Mouse (Mus musculus) neural tube, embryonic 12.5 days (tissue): ENCODE measurements around the gene Bub1b. TPM values are rescaled to one million over a fixed set of nuclear protein-coding genes. Genes with fewer than 3 reads are reported as not detected.
"Not testable (repeated sequence)": the region's sequence is repeated elsewhere in the genome, so short reads cannot be mapped to it uniquely, and the experiment has no call there.

ENCODE experiments used
- ATAC-seq: fragments of 200-750 bp; cut with Nextera tagmentation; 2 replicates; pipeline ENCODE4 v1.8.0; 2017; ENCODE audit warnings: low read depth, mild to moderate bottlenecking, moderate TSS enrichment, moderate library complexity; ENCODE audit not compliant: low FRiP score
- H3K27ac ChIP-seq: fragments of 300-500 bp; sonication (generic); 2 replicates; pipeline ENCODE4 v1.5.1; 2016
- H3K27me3 ChIP-seq: fragments of 300-500 bp; sonication (generic); replicated peaks from 2 replicates; pipeline ENCODE4 v1.6.1; 2016; ENCODE audit warnings: mild to moderate bottlenecking
- H3K36me3 ChIP-seq: fragments of 300-500 bp; sonication (generic); 2 replicates; pipeline ENCODE4 v1.6.1; 2016; ENCODE audit warnings: mild to moderate bottlenecking
- H3K4me1 ChIP-seq: fragments of 300-500 bp; sonication (generic); 2 replicates; pipeline ENCODE4 v1.6.1; 2016
- H3K4me2 ChIP-seq: fragments of 300-500 bp; sonication (generic); replicated peaks from 2 replicates; pipeline ENCODE4 v1.6.1; 2016; ENCODE audit warnings: mild to moderate bottlenecking
- H3K4me3 ChIP-seq: fragments of 300-500 bp; sonication (generic); 2 replicates; pipeline ENCODE4 v1.5.1; 2016
- H3K9ac ChIP-seq: fragments of 300-500 bp; sonication (generic); 2 replicates; pipeline ENCODE4 v1.6.1; 2016; ENCODE audit warnings: mild to moderate bottlenecking
- H3K9me3 ChIP-seq: fragments of 300-500 bp; sonication (generic); 2 replicates; pipeline ENCODE4 v1.6.1; 2016; ENCODE audit warnings: mild to moderate bottlenecking
- WGBS: fragments of 180-500 bp; shearing (Covaris S2); methylation state at CpG from one replicate; pipeline ENCODE4 v1.1.7; 2016; 5-methylcytosine and 5-hydroxymethylcytosine counted together
- polyA plus RNA-seq: library from polyadenylated mRNA; unstranded; fragments of >200 nt; fragmentation: Nextera tagmentation; extraction: Ambion mirVana; gene quantifications from 2 replicates; pipeline ENCODE4 v1.2.1, GENCODE M21; 2016

Gene Bub1b
- polyA plus RNA-seq, 1 experiment from 2014 or later, result 63.6 TPM

DNA sequence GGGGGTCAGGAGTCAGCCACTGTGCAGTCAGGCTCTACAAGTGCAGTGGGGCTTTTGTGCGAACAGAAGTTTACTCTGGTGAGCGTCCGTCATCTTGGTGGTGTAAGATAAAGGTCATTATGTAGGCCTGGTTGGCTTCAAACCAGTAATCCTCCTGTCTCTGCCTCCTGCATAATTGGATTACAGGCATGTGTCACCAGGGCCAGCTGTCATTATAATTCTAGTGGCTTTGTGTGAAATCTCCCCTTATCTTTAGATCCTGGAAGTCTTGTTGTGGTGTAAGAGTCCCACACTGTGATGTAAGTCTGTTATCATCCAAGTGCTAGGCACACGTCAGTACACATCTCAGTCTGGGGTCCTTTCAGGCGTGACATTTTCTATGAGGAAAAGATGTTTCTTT is 35.4 kb downstream of the Bub1b start:
- no peak overlapping the region for H3K27ac ChIP-seq
- ATAC-seq, result no peak
- H3K4me2 ChIP-seq, result no peak overlapping the region
- H3K9me3 ChIP-seq, result no peaks in the 10 kb centered on the region
- peaks cover 68% of the 10 kb centered on the region for H3K36me3 ChIP-seq
- H3K4me1 ChIP-seq, result no peaks in the 10 kb centered on the region
- H3K9ac ChIP-seq, result no peak overlapping the region
- no peak overlapping the region for H3K4me3 ChIP-seq
- 85% methylated on average over 5 of the region's 5 CpGs for WGBS
- H3K27me3 ChIP-seq, result no peaks in the 10 kb centered on the region

DNA sequence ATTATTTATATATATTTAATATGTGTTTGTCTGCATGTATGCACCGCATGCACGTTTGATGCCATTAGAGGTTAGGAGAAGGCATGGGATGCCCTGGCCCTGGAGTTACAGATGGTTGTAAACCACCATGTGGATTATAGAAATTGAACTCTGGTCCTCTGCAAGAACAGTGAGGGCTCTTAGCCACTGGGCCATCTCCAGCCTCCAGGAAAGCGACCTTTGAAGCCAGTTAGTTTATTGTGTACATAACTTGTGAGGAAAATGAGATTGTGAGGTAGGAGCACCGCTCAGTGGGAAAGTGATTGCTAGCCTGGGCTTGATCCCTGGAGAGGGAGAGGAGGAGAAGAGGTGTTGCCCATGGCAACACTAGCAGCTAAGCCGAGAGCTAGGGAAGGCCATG is 39.2 kb downstream of the Bub1b start:
- Histone ChIP-seq H3K36me3 (peaks cover 71% of the 10 kb centered on the region), H3K4me1 (no peaks in the 10 kb centered on the region), H3K27ac (no peak overlapping the region), H3K9ac (no peak overlapping the region), H3K4me2 (no peak overlapping the region), H3K4me3 (no peak overlapping the region), H3K27me3 (no peaks in the 10 kb centered on the region), H3K9me3 (no peaks in the 10 kb centered on the region)
- 83% methylated on average over 5 of the region's 5 CpGs for WGBS
- ATAC-seq, result no peak

DNA sequence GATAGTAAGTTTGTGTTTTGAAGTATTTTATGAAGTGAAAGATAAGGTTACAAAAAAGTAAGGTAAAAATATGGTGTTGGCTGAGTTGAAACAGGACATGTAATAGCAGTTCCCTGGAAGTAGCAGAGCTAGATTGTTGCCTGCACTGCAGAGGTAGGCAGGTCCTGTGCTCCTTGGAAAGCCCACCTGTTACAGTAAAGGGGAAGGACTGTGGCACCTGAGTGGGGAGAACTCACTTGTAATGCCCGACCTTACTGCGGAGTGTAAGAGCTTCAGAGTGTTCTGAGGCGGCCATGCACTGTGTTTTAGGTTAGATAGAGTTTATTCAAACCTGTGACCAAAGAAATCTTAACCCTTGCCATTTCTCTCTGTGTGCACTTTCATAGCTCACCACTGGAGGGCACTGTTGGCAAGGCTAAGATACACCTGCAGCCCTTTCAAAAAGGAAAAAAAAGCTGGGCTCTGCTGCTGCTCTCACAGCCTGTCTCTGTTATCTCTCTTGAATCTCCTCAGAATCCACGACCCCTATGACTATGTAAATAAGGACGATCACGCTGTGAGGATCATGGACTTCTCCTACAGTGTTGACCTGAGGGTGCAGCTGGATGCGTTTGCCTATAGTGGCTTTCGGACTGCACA is 40.0 kb downstream of the Bub1b start:
- WGBS, result 51% methylated on average over 8 of the region's 8 CpGs
- no peak overlapping the region for H3K9ac ChIP-seq
- no peaks in the 10 kb centered on the region for H3K4me1 ChIP-seq
- H3K9me3 ChIP-seq, result no peaks in the 10 kb centered on the region
- no peak overlapping the region for H3K4me3 ChIP-seq
- peaks cover 75% of the 10 kb centered on the region for H3K36me3 ChIP-seq
- H3K27ac ChIP-seq, result no peak overlapping the region
- ATAC-seq, result 0 out of 2 replicates have a peak, but pooled peaks have one; percentile 21
- H3K4me2 ChIP-seq, result no peak overlapping the region
- H3K27me3 ChIP-seq, result no peaks in the 10 kb centered on the region

DNA sequence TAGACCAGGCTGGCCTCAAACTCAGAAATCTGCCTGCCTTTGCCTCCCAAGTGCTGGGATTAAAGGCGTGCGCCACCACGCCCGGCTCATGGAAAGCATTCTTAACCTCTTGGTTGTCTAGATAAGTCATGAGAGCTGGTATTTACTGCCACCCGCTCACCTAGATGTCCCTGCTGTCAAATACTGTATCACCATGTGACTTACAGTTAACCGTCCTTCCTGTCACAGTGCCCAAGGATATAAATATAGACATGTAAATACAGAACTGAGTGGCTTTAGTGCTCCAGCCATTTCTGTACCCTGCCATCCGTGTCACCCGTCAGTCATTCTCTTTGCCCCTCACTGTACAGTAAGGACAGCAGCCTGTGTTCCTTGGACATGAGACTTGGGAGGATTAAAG is 40.7 kb downstream of the Bub1b start:
- H3K9me3 ChIP-seq, result no peaks in the 10 kb centered on the region
- H3K27ac ChIP-seq, result no peak overlapping the region
- no peak for ATAC-seq
- peaks cover 75% of the 10 kb centered on the region for H3K36me3 ChIP-seq
- H3K4me2 ChIP-seq, result no peak overlapping the region
- 95% methylated on average over 8 of the region's 8 CpGs for WGBS
- no peaks in the 10 kb centered on the region for H3K4me1 ChIP-seq
- H3K9ac ChIP-seq, result no peak overlapping the region
- H3K4me3 ChIP-seq, result no peak overlapping the region
- H3K27me3 ChIP-seq, result no peaks in the 10 kb centered on the region

DNA sequence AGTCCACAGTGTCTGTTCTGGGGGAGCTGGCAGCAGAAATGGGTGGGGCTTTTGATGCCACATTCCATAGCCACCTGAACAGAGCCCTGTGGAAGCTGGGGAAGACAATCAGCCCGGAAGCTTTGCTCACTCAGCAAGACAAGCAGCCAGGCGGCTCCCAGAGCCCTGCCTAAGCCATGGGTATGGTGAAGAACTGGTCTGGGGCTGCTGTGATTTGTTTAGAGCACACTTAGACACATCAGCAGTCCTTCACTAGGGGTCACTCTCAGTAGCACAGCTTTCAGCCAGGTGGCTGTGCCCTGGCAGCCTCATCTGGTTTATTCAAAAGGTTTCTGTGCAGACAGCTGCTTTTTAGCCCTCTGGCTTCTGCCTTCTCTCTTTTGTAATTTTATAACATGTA is 43.1 kb downstream of the Bub1b start:
- H3K4me1 ChIP-seq, result no peaks in the 10 kb centered on the region
- H3K27me3 ChIP-seq, result no peaks in the 10 kb centered on the region
- H3K9me3 ChIP-seq, result no peaks in the 10 kb centered on the region
- no peak overlapping the region for H3K4me2 ChIP-seq
- H3K36me3 ChIP-seq, result peaks cover 69% of the 10 kb centered on the region
- no peak for ATAC-seq
- no peak overlapping the region for H3K9ac ChIP-seq
- no peak overlapping the region for H3K4me3 ChIP-seq
- H3K27ac ChIP-seq, result no peak overlapping the region
- 63% methylated on average over 2 of the region's 2 CpGs for WGBS

DNA sequence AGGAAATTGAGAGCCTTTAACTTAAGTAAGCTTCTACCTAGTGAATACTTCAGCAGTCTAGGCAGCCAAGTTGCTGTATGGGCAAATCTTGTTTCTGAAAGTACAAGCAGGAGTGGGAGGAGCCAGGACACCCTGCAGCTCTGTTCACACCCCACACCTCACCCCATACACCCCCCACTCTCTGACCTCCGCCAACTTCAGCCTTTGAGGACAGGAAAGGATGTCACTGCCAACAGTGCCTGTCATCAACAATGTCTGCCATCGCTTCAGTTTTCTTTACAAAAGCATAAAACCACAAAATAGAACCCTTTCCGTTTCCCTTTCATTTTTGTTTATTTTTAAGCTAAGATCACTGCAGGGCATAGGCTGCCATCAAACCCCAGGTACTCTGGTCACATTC is 44.4 kb downstream of the Bub1b start:
- Histone ChIP-seq H3K4me3 (no peak overlapping the region), H3K27ac (no peak overlapping the region), H3K9me3 (no peaks in the 10 kb centered on the region), H3K9ac (no peak overlapping the region), H3K27me3 (no peaks in the 10 kb centered on the region), H3K36me3 (peaks cover 61% of the 10 kb centered on the region), H3K4me2 (no peak overlapping the region), H3K4me1 (no peaks in the 10 kb centered on the region)
- 78% methylated on average over 3 of the region's 3 CpGs for WGBS
- no peak for ATAC-seq

DNA sequence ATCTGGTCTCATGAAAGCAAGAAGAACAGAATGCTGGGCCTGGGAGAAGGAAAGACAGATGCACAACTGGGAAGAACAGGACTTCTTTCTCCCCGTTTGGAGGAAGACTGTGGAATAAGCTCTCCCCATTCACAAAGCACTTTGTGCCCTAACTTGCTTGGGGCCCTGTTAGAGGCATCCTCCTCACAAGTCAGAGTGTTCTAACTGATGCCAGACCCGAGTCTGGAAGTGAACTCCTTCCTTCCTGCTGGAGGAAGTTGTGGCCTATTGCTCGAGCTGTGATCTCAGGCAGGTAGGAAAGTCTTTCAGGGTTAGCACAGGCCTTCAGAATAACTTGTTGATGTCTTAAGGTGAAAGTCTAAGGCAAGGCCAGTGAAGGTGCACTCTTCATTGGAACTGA is 44.9 kb downstream of the Bub1b start:
- ATAC-seq, result no peak
- WGBS, result 72% methylated on average over 3 of the region's 3 CpGs
- Histone ChIP-seq H3K4me2 (no peak overlapping the region), H3K4me3 (no peak overlapping the region), H3K4me1 (no peaks in the 10 kb centered on the region), H3K36me3 (peaks cover 61% of the 10 kb centered on the region), H3K27ac (no peak overlapping the region), H3K9me3 (no peaks in the 10 kb centered on the region), H3K27me3 (no peaks in the 10 kb centered on the region), H3K9ac (no peak overlapping the region)

DNA sequence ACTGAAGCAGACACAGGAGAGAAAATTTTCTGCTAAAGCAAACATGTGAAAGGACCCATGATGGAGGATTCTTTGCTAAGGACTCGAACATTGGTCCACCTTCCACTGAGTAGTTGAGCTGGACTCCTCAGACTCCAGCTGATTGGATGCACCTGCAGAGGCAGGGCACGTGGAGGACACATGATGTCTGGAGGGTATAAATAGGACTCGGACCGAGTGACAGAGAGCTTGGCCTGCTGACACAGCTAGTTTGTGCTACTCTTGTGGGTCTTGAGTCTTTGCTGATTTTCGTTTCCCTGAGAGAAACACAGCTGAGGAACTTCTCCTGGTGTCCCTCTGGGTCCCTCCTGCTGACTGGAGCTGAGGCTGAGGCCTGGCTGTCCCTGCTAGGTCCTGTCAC is 48.7 kb downstream of the Bub1b start:
- no peak overlapping the region for H3K4me2 ChIP-seq
- H3K4me3 ChIP-seq, result no peak overlapping the region
- no peak overlapping the region for H3K9ac ChIP-seq
- no peaks in the 10 kb centered on the region for H3K27me3 ChIP-seq
- peaks cover 33% of the 10 kb centered on the region for H3K36me3 ChIP-seq
- WGBS, result 94% methylated on average over 5 of the region's 5 CpGs
- no peak overlapping the region for H3K27ac ChIP-seq
- H3K9me3 ChIP-seq, result no peaks in the 10 kb centered on the region
- no peak for ATAC-seq
- H3K4me1 ChIP-seq, result no peaks in the 10 kb centered on the region

DNA sequence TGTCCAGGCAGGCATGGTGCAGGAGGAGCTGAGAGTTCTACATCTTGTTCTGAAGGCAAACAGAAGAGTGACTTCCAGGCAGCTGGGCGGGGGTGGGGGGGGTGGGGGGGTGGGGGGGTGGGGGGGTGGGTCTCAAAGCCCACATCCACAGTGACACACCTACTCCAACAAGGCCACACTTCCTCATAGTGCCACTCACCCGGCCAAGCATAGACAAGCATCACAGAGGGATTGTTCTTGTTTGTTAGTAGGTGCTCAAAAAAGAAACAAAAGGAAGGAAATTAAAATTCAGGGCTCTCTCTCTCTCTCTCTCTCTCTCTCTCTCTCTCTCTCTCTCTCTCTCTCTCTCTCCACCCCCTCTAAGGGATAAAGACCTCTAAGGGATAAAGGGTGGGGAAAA is 52.7 kb downstream of the Bub1b start:
- ATAC-seq, H3K9me3 ChIP-seq, H3K27ac ChIP-seq, H3K27me3 ChIP-seq, H3K9ac ChIP-seq, H3K4me1 ChIP-seq, H3K4me3 ChIP-seq, H3K4me2 ChIP-seq, H3K36me3 ChIP-seq: not testable (repeated sequence)
- whole genome bisulfite sequencing, result 53% methylated on average over 2 of the region's 2 CpGs

DNA sequence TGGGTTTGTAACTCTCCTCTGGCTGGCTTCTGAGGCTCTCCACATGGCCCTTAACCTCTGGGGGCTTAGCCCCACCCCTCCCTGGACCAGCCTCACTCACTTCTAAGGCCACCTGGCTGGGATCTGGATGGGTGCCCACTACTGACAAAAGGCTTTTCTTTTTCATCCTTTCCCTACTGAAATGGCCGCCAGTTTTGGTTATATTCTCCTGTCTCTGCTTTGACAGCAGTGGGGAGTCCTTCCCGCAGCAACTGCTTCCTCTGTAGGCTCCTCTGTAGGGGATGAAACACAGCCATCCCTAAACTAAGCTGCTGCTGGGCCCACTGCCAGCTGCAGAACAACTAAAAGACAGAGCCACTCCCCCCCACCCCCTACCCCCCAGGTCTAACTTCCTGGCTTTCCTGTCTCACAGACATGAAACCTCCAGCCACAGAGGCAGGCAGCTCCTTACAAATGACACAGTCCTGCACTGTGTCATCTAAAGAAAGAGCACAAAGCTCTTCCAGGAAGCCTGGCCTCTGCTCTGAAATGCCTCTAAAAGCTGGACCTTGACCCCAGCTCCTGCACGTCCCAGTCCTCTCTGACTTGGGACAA is 58.8 kb downstream of the Bub1b start:
- H3K27ac ChIP-seq, result no peak overlapping the region
- peaks cover 4% of the 10 kb centered on the region for H3K27me3 ChIP-seq
- H3K4me1 ChIP-seq, result peaks cover 10% of the 10 kb centered on the region; the same call in 1 of the 2 replicates
- no peaks in the 10 kb centered on the region for H3K9me3 ChIP-seq
- H3K4me2 ChIP-seq, result no peak overlapping the region
- H3K4me3 ChIP-seq, result no peak overlapping the region
- 34% methylated on average over 3 of the region's 3 CpGs for WGBS
- H3K36me3 ChIP-seq, result no peaks in the 10 kb centered on the region
- H3K9ac ChIP-seq, result no peak overlapping the region
- ATAC-seq, result no peak

DNA sequence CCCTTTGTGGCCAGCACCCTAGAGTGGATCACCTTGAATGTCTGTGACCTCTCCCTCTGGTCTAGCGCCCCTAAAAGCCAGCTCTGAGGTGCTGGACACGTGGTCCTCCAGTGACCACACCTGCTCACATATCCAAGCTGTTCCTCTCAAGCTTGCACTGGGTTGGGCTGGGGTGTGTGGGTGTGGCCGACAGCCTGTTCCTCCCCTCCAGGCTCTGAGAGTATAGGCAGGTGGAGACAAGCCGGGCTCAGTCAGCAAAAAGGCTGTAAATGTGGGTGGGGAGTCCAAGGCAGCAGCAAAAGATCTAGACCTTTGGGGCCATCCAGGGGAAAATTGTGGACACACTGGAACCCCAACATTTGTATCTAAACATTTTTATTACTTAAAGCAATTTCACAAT is 60.4 kb downstream of the Bub1b start:
- Histone ChIP-seq H3K9ac (no peak overlapping the region), H3K4me1 (peaks cover 20% of the 10 kb centered on the region), H3K9me3 (no peaks in the 10 kb centered on the region), H3K36me3 (no peaks in the 10 kb centered on the region), H3K27ac (no peak overlapping the region), H3K27me3 (peaks cover 13% of the 10 kb centered on the region), H3K4me3 (no peak overlapping the region), H3K4me2 (no peak overlapping the region)
- WGBS, result 23% methylated on average over 4 of the region's 4 CpGs
- no peak for ATAC-seq

DNA sequence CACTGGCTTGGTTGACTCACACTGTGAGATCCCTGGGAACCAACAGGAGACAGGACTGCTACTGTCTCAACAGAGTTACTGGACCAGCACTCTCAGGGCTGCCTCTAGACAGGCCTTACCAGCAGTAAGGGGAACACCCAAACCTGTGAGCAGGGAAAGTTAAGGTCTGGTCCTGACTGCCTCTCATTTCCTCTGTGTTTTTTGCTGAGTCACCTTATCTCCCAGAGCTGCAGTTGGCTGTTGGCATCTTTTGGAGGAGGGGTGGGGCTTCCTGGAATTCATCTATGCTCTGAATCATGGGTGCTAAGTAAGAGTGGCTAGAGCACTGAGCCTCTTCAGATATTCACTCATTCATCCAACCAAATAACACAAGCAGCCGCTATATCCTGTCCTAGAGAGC is 61.1 kb downstream of the Bub1b start:
- Histone ChIP-seq H3K36me3 (no peaks in the 10 kb centered on the region), H3K4me2 (no peak overlapping the region), H3K27ac (no peak overlapping the region), H3K9me3 (no peaks in the 10 kb centered on the region), H3K27me3 (peaks cover 18% of the 10 kb centered on the region), H3K4me1 (peaks cover 26% of the 10 kb centered on the region), H3K9ac (no peak overlapping the region), H3K4me3 (no peak overlapping the region)
- WGBS, result 76% methylated on average over 1 of the region's 1 CpGs
- ATAC-seq, result no peak

DNA sequence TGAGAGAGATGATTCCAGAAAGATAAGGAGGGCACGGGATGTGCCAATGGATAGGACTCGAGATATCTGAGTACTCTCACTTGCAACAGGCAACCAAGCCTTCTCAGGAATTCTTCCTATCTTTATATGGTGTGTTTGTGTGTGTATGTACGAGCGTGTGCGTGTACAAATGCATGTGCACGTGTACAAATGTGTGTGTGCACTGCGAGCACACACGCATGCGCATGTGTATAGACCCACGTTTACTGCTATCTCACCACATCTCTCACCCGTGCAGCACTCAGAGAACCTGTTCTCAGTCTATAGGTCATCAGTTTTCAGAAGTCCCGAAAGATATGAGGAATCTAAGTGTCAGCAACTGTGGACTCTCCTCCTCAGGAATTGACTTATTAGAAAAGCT is 61.5 kb downstream of the Bub1b start:
- Histone ChIP-seq H3K36me3 (no peaks in the 10 kb centered on the region), H3K4me1 (peaks cover 26% of the 10 kb centered on the region), H3K9ac (no peak overlapping the region), H3K4me2 (peak overlapping the region; percentile 61), H3K27me3 (peaks cover 22% of the 10 kb centered on the region), H3K9me3 (no peaks in the 10 kb centered on the region), H3K27ac (no peak overlapping the region), H3K4me3 (no peak overlapping the region)
- no peak for ATAC-seq
- 86% methylated on average over 12 of the region's 12 CpGs for WGBS
